Mouse (Mus musculus) natural killer cell, adult 2 months (primary cell): ENCODE results near the gene Atp6v0c.

Source experiments
- DNase-seq, 2 experiments: peaks; one replicate each; pipeline ENCODE4 v3.0.0; 2022; ENCODE audit warnings: low spot score in 2 of 2

The Atp6v0c gene

GRCm38 (mm10) chr17:24199252-24199651, 29.8 kb upstream of the Atp6v0c start:
- no peak for DNase-seq

GRCm38 (mm10) chr17:24197032-24197824, 27.7 kb upstream of the Atp6v0c start:
- no peak for DNase-seq

- no peak for DNase-seq
Measured at GRCm38 (mm10) chr17:24195349-24195748, 25.8 kb upstream of the Atp6v0c start.

GRCm38 (mm10) chr17:24193769-24194168, 24.3 kb upstream of the Atp6v0c start:
- no peak for DNase-seq

DNA sequence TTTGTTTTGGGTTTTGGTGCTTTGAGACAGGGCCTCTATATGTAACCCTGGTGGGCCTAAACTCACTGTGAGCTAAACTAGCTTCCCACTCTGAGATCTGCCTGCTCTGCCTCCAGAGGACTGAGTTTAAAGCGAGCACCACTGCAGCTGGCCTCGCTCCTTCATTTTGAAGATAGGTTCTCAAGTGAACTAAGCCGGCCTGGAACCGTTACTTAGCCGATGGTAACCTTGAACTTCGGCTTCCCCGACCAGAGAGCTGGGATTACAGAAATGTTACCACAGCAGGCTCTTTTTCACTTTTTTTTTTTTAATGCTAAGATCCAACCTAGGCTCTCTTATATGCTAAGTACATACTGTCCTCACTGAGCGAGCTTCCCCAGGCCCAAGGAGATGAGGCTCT, 23.8 kb upstream of the Atp6v0c start:
- no peak for DNase-seq

DNA sequence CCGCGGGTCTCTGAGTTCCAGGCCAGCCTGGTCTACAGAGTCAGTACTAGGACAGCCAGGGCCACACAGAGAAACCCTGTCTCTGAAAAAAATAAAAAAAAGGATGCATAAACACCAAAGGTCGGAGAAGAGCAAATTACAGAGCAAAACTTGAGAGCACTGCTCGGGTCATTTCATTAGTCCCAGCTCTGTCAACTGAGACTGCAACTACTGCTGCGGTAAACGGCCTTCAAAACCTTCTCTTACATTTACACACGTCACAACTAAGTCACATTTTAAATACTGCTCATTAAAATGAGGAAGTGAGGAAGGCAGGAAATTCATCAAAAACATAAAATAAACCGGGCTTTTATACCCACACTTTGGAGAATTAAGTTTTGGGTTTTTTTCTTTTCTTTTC, 23.3 kb upstream of the Atp6v0c start:
- no peak for DNase-seq

DNA sequence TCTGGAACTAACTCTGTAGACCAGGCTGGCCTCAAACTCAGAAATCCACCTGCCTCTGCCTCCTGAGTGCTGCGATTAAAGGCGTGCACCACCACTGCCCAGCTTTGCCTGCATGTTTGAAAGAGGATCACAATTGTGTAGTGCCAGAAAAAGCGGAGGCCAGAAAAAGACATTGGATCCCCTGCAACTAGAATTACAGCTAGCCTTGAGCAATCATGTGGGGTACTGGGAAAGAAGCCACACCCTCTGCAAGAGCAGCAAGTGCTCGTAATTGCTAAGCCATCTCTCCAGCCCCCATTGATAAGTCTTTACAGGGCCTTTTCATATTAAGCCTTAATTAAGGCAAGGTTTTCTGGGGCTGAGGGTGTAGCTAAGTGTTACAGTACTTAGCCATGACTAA, 22.0 kb upstream of the Atp6v0c start:
- no peak for DNase-seq

- no peak for DNase-seq
Measured at GRCm38 (mm10) chr17:24190934-24191333, 21.4 kb upstream of the Atp6v0c start.

GRCm38 (mm10) chr17:24174259-24174658, 4.8 kb upstream of the Atp6v0c start:
- DNase-seq, result no peak

- DNase-seq, result peak; percentile 59 to 72
Measured at GRCm38 (mm10) chr17:24173423-24173822, 3.9 kb upstream of the Atp6v0c start.

GRCm38 (mm10) chr17:24171738-24172137, 2.2 kb upstream of the Atp6v0c start:
- DNase-seq, result no peak

- no peak for DNase-seq
Measured at GRCm38 (mm10) chr17:24170729-24171128, 1.2 kb upstream of the Atp6v0c start.

GRCm38 (mm10) chr17:24170125-24170524, 623 bp upstream of the Atp6v0c start:
- DNase-seq, result no peak

GRCm38 (mm10) chr17:24168590-24169277, 768 bp downstream of the Atp6v0c start:
- peak; percentile 85 to 86 for DNase-seq

- DNase-seq, result no peak
Measured at GRCm38 (mm10) chr17:24167891-24168505, 1.5 kb downstream of the Atp6v0c start.

GRCm38 (mm10) chr17:24167120-24167519, 2.4 kb downstream of the Atp6v0c start:
- DNase-seq, result no peak

DNA sequence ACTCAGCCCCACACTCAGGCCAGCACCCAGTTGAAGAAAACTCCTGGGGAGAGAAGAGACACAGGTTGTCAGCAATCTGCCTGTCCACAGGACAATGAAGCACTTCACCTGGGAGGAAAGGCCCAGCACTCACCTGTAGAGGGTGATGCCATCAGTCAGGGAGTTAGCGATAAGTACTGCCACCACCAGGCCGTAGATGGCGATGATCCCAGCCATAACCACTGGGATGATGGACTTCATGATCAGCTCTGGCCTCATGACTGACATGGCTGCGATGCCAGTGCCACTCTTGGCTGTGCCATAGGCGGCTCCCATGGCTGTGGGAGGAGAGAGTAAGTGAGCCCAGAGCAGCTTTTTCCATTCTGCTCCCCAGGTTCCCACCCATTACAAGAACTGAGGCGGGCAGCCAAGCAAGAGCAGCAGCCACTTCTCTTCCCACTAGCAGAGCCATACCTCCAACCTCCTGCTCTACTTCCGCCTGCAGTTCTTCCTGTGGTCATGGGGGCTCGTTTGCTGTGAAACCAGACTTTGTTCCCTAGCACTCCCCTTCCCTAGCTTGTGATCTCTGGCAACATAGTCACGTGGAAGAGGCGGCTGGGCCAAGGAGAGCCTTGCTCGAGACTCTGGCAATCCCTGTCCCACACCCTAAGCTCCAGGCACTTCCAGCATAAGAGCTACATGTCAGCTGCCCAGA, 4.8 kb downstream of the Atp6v0c start:
- no peak for DNase-seq

- peak; percentile 93 to 95 for DNase-seq
Measured at GRCm38 (mm10) chr17:24163176-24163962, 6.1 kb downstream of the Atp6v0c start, which contains the start of gene Amdhd2. Amdhd2 (minus strand) TSS chr17:24163766.

DNA sequence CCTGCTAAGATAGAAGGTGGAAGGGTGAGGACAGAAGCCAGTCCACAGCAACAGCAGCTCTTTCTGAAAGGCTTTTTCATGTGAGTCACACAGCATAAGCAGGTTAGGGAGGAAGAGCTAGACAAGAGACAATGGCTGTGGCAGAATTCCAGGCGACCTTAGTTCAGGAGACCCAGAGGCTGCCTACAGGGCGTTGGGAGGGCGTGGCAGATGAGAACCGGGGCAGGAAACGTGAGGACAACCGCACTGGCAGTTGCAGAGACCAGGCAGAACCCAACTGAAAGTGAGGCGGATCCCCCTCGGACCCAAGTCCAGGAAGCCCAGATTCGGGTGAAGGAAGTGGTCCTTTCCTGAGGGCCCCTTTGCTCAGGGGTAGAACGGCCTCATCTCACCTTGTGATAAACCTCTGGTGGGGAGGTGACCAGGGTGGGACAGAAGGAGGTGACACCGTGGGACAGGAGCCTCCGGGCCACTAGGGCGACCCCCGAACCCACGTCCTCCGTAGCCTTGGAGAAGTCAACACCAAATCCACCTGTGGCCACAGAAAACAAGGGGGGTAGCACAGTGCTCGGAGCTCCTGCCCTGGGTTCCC, 6.8 kb downstream of the Atp6v0c start:
- peak in 1 of 2 experiments; percentile 30 for DNase-seq

GRCm38 (mm10) chr17:24161466-24161865, 8.0 kb downstream of the Atp6v0c start:
- DNase-seq, result no peak

DNA sequence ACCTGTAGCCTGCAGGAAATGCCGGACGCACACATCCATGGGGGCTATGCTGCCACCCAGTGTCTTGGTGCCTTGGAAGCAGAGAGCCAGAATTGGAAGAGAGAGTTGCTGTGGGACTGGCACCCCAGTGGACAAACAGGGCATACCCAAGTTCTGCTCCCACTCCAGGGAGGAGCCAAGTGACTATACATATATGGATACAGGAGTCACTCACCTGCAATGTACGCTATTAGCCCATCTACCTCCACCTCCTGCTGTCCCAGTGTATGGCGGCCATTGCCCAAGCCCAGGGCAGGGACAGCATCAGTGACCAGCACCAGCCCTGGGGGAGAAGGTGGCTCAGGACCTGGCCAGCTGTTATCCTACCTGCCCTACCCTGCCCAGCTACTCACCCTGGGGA, 12.0 kb downstream of the Atp6v0c start:
- DNase-seq, result no peak
